Mouse (Mus musculus) limb, embryonic 11.5 days (tissue): ENCODE data around the gene Ost4. TPM values are rescaled to one million over a fixed set of nuclear protein-coding genes. Genes with fewer than 3 reads are reported as not detected.
A peak's percentile ranks its signal among the peaks of the same experiment; 100 is the strongest.

Experiments
- ATAC-seq: fragments of 200-750 bp; cut with Nextera tagmentation; 2 replicates; pipeline ENCODE4 v1.8.0; 2017; ENCODE audit warnings: low read depth; ENCODE audit not compliant: insufficient number of reproducible peaks, low FRiP score, low TSS enrichment
- DNase-seq: peaks from one replicate; pipeline ENCODE4 v3.0.0-alpha.2; 2015; ENCODE audit warnings: low spot score
- H3K27ac ChIP-seq: fragments of 300-500 bp; sonication (generic); replicated peaks from 2 replicates; pipeline ENCODE4 v1.5.1; 2014; ENCODE audit warnings: low read depth, mild to moderate bottlenecking, low read length
- H3K27me3 ChIP-seq: fragments of 300-500 bp; sonication (generic); 2 replicates; pipeline ENCODE4 v1.6.1; 2014; ENCODE audit warnings: mild to moderate bottlenecking, low read length, mixed read lengths; ENCODE audit not compliant: control insufficient read depth, insufficient read depth
- H3K36me3 ChIP-seq: fragments of 300-500 bp; sonication (generic); 2 replicates; pipeline ENCODE4 v1.6.1; 2014; ENCODE audit warnings: mild to moderate bottlenecking, low read length, moderate library complexity, mixed read lengths; ENCODE audit not compliant: control insufficient read depth, insufficient read depth
- H3K4me1 ChIP-seq: fragments of 300-500 bp; sonication (generic); 2 replicates; pipeline ENCODE4 v1.6.1; 2014; ENCODE audit warnings: low read length, mixed read lengths; ENCODE audit not compliant: control insufficient read depth, insufficient read depth
- H3K4me2 ChIP-seq: fragments of 300-500 bp; sonication (generic); 2 replicates; pipeline ENCODE4 v1.6.1; 2014; ENCODE audit warnings: low read depth, mild to moderate bottlenecking, moderate library complexity; ENCODE audit not compliant: severe bottlenecking
- H3K4me3 ChIP-seq: fragments of 300-500 bp; sonication (generic); 2 replicates; pipeline ENCODE4 v1.5.1; 2014; ENCODE audit warnings: low read depth, low read length
- H3K9ac ChIP-seq: fragments of 300-500 bp; sonication (generic); 2 replicates; pipeline ENCODE4 v1.6.1; 2014; ENCODE audit warnings: mild to moderate bottlenecking, low read length
- H3K9me3 ChIP-seq: fragments of 300-500 bp; sonication (generic); 2 replicates; pipeline ENCODE4 v1.6.1; 2016; ENCODE audit warnings: low read length; ENCODE audit not compliant: control insufficient read depth
- WGBS: fragments of 180-500 bp; shearing (Covaris S2); extraction: QIAGEN DNeasy Blood & Tissue Kit; methylation state at CpG from one replicate; pipeline ENCODE4 v1.1.7; 2014; 5-methylcytosine and 5-hydroxymethylcytosine counted together
- polyA plus RNA-seq: library from polyadenylated mRNA; unstranded; fragments of >200 nt; fragmentation: Nextera tagmentation; extraction: Ambion mirVana; gene quantifications from 2 replicates; pipeline ENCODE4 v1.2.1, GENCODE M21; 2014

Gene Ost4
- polyA plus RNA-seq, 1 experiment from 2014 or later, result 395 TPM

GRCm38 (mm10) chr5:30921256-30922033 lies 13.9 kb upstream of the Ost4 start, which contains the start of gene Khk:
Gene Khk (plus strand): TSS chr5:30921431.
- ATAC-seq, result peak; percentile 85
- H3K36me3 ChIP-seq, result peaks cover 14% of the 10 kb centered on the region; the same call in 1 of the 2 replicates
- under 1% methylated on average over 40 of the region's 40 CpGs for WGBS
- H3K27me3 ChIP-seq, result no peaks in the 10 kb centered on the region
- H3K4me1 ChIP-seq, result peaks cover 8% of the 10 kb centered on the region
- H3K27ac ChIP-seq, result peak within 1 kb of the TSS; percentile 71; the same call in 1 of the 2 replicates
- H3K4me3 ChIP-seq, result peak within 1 kb of the TSS; percentile 37
- H3K9me3 ChIP-seq, result no peaks in the 10 kb centered on the region
- peak; percentile 95 for DNase-seq
- H3K9ac ChIP-seq, result peak within 1 kb of the TSS; percentile 54
- H3K4me2 ChIP-seq, result peak within 1 kb of the TSS; percentile 67

- Histone ChIP-seq H3K4me3 (no peak overlapping the region), H3K27ac (no peak overlapping the region)
Measured at GRCm38 (mm10) chr5:30920621-30921020, 13.0 kb upstream of the Ost4 start.

GRCm38 (mm10) chr5:30919831-30920614 lies 12.4 kb upstream of the Ost4 start:
- Histone ChIP-seq H3K36me3 (peaks cover 14% of the 10 kb centered on the region; the same call in 1 of the 2 replicates), H3K27ac (no peak overlapping the region), H3K27me3 (no peaks in the 10 kb centered on the region), H3K4me3 (no peak overlapping the region), H3K9ac (no peak overlapping the region), H3K4me2 (no peak overlapping the region), H3K9me3 (no peaks in the 10 kb centered on the region), H3K4me1 (peaks cover 17% of the 10 kb centered on the region)
- 75% methylated on average over 11 of the region's 11 CpGs for WGBS
- ATAC-seq, result no peak
- no peak for DNase-seq

More at GRCm38 (mm10) chr5:30920621-30921020, 13.0 kb upstream of the Ost4 start:
- no peak overlapping the region for H3K4me2 ChIP-seq
- no peak for DNase-seq
- peaks cover 14% of the 10 kb centered on the region; the same call in 1 of the 2 replicates for H3K36me3 ChIP-seq
- H3K9ac ChIP-seq, result no peak overlapping the region
- WGBS, result 67% methylated on average over 19 of the region's 19 CpGs
- 0 out of 2 replicates have a peak, but pooled peaks have one; percentile 7 for ATAC-seq
- no peaks in the 10 kb centered on the region for H3K9me3 ChIP-seq
- H3K27me3 ChIP-seq, result no peaks in the 10 kb centered on the region
- H3K4me1 ChIP-seq, result peaks cover 12% of the 10 kb centered on the region

- Histone ChIP-seq H3K9ac (no peak overlapping the region), H3K27ac (no peak overlapping the region), H3K4me3 (no peak overlapping the region), H3K9me3 (no peaks in the 10 kb centered on the region), H3K4me2 (no peak overlapping the region), H3K4me1 (peaks cover 26% of the 10 kb centered on the region), H3K36me3 (peaks cover 14% of the 10 kb centered on the region; the same call in 1 of the 2 replicates), H3K27me3 (no peaks in the 10 kb centered on the region)
- ATAC-seq, result no peak
- no peak for DNase-seq
- 78% methylated on average over 8 of the region's 8 CpGs for WGBS
Measured at GRCm38 (mm10) chr5:30918691-30919090, 11.1 kb upstream of the Ost4 start.

- DNase-seq, result no peak
- Histone ChIP-seq H3K36me3 (peaks cover 14% of the 10 kb centered on the region; the same call in 1 of the 2 replicates), H3K27me3 (no peaks in the 10 kb centered on the region), H3K4me2 (no peak overlapping the region), H3K4me1 (peaks cover 26% of the 10 kb centered on the region), H3K9ac (no peak overlapping the region), H3K27ac (no peak overlapping the region), H3K9me3 (no peaks in the 10 kb centered on the region), H3K4me3 (no peak overlapping the region)
- WGBS, result 88% methylated on average over 31 of the region's 31 CpGs
- no peak for ATAC-seq
Measured at GRCm38 (mm10) chr5:30917891-30918670, 10.5 kb upstream of the Ost4 start.

- Histone ChIP-seq H3K27ac (no peak overlapping the region), H3K4me2 (no peak overlapping the region), H3K9me3 (no peaks in the 10 kb centered on the region), H3K9ac (no peak overlapping the region), H3K4me1 (peaks cover 30% of the 10 kb centered on the region), H3K4me3 (no peak overlapping the region), H3K36me3 (peaks cover 14% of the 10 kb centered on the region; the same call in 1 of the 2 replicates), H3K27me3 (no peaks in the 10 kb centered on the region)
- DNase-seq (no peak), ATAC-seq (no peak)
- 92% methylated on average over 11 of the region's 11 CpGs for WGBS
Measured at GRCm38 (mm10) chr5:30917348-30917747, 9.8 kb upstream of the Ost4 start.

- DNase-seq, result no peak
- Histone ChIP-seq H3K27me3 (no peaks in the 10 kb centered on the region), H3K9ac (no peak overlapping the region), H3K4me2 (no peak overlapping the region), H3K4me3 (no peak overlapping the region), H3K36me3 (peaks cover 14% of the 10 kb centered on the region; the same call in 1 of the 2 replicates), H3K9me3 (no peaks in the 10 kb centered on the region), H3K27ac (no peak overlapping the region), H3K4me1 (peaks cover 30% of the 10 kb centered on the region)
- no peak for ATAC-seq
- WGBS, result 93% methylated on average over 9 of the region's 9 CpGs
Measured at GRCm38 (mm10) chr5:30916841-30917240, 9.3 kb upstream of the Ost4 start.
